Mouse (Mus musculus) stomach, postnatal 0 days (tissue): ENCODE measurements at regions not wholly inside any gene's neighbourhood (a gene's known extent, or its start where the extent isn't known, plus 50 kb on each side); places are given as distances from the start of the nearest gene placed in this dataset.

Experiments used
- CTCF ChIP-seq: IDR thresholded peaks from 2 replicates; pipeline ENCODE4 v1.5.1; 2016; ENCODE audit warnings: antibody characterized with exemption, low read depth, mild to moderate bottlenecking, moderate library complexity
- EP300 ChIP-seq: optimal IDR thresholded peaks from 2 replicates; pipeline ENCODE3; 2016; ENCODE audit warnings: antibody characterized with exemption

GRCm38 (mm10) chr1:90343492-90343891 lies 139.7 kb downstream of the Ackr3 start:
- TF ChIP-seq EP300 (no peak), CTCF (no peak)
